Mouse (Mus musculus): ENCODE measurements around the gene Atp1b3. TPM values are rescaled to one million over a fixed set of nuclear protein-coding genes. Genes with fewer than 3 reads are reported as not detected.
"Not testable (repeated sequence)": the region's sequence is repeated elsewhere in the genome, so short reads cannot be mapped to it uniquely, and the experiment has no call there.

Atp1b3 gene
- total RNA-seq (2022), result 10 to 100 TPM; 49.7 to 54.4 (median 53.0) TPM

DNA sequence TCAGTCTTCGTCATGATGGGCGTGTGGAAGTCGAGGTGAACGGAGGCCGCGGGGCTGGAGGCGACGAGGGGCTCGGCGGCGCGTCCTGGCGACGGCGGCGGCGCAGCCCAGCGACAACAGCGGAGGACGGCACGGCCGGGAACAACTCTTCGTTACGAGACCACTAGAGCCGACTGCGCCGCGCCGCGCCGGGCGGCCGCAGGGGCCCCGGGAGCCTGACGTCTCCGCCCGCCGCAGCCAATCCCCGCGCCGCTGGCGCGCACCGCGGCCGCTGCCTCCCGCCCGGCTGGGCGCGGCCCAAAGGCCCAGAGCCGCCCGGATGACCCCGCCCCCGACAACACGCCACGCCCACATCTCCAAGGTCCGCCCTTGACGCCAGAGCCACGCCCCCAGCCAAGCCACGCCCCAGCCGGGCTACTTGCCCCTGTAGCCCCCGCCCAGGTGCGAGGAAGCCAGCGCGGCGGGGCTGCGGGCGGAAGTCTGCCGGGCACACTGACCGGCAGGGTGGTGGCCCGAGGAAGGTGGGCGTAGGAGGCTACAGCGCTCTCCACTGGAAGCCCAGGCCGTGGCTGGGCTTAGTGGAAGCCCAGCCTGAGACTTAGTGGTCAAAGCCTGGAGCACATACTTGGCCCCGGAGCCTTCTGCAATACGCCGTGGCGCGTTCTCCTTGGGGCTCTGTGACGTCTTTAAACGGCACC lies at the start of gene Atp1b3:
Atp1b3 (minus strand) TSS at position 302 of the 698 bp plus-strand sequence.
- DNase-seq (ENCODE audit: low spot score), result peak; percentile 99

DNA sequence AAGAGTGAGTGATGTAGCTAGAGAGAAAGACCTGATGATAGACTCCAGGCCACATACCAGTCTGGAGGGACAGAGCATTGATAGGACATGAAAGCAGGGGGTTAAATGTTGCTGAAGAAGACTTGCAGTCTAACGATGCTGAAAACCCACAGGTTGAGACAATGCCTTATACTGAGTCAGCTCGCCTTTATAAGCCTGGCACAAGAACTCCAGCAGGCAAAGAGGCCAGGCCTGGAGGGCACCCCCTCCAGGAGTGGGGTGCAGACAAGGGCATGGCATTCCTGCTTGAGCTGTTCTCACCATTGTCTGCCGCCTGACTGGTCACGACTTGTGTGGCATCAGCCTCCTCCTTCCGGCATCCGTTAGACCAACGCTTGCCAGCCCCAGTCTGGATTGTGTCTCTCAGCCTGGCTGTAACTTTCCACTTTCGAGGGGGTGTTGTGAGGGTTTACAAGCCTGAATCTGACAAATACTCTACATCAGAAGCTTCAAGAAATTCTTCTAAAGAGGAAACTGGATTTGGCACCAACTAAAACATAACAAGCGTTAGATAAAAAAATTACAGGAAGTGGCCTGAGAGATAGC lies 48.7 kb upstream of the Atp1b3 start:
- DNase-seq (ENCODE audit: low spot score), result no peak

DNA sequence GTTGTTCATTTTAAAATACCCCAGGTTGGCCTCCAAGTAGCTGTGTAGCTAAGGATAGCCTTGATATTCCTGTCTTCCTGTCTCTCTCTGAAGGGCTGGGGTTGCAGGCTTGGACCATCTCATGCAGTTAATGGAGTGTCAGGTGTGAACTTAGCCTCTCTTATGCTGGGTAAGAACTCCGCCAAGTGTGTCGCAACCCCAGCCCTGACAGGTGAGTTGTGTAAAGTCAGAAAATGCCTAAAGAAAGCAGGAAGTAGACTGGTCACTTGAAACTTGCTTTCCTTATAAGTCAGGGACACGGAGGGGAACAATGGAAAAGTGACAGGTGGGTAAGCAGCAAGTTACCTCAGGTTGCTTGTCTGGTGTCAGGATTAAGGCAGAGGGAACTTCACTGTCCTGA lies 40.1 kb upstream of the Atp1b3 start:
- no peak for DNase-seq (ENCODE audit: low spot score)

DNA sequence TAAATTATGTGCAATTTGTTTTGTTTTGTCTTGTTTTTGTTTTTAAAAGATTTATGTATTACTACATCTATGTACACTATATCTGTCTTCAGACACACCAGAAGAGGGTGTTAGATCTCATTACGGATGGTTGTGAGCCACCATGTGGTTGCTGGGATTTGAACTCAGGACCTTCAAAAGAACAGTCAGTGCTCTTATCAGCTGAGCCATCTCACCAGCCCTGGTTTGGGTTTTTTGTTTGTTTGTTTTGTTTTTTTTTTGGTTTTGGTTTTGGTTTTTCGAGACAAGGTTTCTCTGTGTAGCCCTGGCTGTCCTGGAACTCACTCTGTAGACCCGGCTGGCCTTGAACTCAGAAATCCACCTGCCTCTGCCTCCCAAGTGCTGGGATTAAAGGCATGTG lies 35.7 kb upstream of the Atp1b3 start:
- DNase-seq (ENCODE audit: low spot score), result not testable (repeated sequence)

DNA sequence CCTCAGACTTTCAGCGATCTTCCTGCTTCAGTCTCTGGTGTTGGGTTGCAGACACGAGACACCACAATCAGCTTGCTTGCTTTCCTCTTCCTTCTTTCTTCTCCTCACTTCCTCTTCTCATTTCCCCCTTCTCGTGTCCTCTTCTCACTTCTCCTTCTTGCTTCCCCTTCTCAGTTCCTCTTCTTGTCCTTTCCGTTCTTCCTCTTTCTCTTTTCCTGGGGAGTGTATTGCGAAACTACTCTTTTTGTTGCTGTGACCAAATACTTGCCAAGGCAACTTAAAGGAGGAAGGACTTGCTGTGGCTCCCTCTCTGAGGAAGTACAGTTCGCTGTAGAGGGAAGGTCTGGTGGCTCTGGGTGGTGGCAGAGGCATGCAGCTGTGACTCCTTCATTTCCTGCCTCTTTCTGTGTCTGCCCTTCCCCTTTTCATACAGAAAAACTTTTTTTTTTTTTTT lies 35.2 kb upstream of the Atp1b3 start:
- no peak for DNase-seq (ENCODE audit: low spot score)

DNA sequence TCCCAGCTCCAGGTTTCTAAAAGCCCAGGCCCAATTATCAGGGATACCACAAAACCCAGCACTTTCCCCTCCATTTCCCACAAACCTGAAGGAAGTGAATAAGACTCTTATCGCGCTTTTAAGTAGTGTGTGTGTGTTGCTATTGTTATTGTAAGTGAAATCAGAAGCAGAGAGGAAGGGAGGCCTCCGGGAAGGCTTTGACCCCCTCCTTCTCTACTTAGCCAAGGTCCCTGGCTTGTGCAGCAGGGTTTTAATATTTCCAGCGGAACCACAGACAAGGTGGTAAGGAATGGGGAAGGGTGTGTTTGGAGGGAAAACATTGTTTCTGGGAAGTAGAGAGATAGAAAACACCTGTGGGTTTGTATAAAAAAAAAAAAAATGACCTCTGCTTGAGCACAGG lies 34.4 kb upstream of the Atp1b3 start:
- no peak for DNase-seq (ENCODE audit: low spot score)

DNA sequence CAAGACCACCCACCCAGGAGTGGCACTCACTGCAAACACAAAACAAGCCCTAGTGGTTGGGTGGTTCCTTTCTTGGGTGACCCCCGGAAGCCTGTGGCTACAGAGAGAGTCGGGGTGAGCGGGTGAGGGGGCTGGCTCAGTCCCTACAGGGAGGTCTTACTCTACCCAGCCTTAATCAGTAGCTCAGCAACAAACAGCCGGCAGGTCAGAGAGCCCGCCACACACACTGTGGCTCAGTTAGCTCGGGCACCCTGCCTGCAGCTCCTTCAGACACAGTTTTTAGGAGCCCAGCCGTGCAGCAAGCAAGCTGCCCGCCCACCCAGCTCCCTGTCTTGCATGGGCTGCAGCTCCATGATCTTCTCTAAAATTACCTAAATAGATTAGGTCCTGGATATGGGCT lies 33.9 kb upstream of the Atp1b3 start:
- DNase-seq (ENCODE audit: low spot score), result no peak

DNA sequence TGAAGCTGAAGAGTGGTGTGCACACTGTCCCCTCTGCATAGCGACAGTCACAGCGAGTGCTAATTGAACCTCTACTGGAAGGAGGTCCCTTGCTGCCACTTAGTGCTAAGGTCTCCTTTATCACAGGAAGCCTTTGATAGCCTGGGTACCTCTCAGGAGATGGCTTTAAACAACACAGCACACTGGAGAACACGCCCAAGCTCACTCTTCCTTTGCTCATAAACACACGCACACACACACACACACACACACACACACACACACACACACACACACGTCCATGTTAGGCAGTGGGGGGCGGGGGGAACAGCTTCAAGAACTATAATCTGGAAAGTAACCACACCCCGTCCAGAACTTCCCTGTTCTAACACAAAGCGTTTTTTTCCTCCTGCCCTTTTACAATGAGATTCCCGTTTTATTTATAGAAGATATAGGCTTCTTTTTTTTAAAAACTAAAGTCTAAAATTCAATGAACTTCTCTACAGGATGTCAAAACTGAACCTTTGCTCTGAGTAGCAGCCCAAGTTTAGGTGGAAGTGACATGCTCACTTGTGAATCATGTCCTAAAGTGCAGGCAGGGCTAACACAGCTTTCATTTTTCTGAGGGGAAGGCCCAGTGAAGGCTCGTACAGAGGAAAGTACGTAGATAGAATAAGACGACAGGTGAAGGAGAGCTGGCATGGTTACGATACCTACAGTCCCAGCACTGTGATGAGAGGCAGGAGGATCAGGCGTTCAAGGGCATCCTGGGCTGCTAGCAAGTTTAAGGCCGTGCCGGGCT lies 30.9 kb upstream of the Atp1b3 start:
- no peak for DNase-seq (ENCODE audit: low spot score)

DNA sequence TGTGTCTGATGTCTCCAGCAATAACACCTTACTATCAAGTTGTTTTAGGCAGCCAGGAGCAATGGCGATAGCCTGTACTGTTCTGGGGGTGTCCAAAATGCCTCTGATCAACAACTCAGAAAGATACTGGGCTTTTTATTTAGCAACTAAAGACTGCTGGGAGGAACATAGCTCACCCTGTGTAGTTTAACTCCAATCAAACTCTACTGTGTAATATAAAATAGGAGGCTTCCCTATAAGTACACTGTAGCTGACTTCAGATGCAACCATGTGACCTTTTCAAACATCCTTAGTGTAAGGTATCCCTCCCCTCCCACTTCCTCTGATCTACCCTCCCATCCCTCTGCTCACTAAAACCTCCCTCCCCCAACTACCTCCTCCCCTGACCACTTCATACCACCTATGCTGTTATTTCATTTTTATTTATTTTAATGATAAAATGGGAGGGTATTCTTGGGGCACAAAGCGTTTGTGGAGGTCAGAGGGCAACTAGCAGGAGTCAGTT lies 29.5 kb upstream of the Atp1b3 start:
- DNase-seq (ENCODE audit: low spot score), result no peak

DNA sequence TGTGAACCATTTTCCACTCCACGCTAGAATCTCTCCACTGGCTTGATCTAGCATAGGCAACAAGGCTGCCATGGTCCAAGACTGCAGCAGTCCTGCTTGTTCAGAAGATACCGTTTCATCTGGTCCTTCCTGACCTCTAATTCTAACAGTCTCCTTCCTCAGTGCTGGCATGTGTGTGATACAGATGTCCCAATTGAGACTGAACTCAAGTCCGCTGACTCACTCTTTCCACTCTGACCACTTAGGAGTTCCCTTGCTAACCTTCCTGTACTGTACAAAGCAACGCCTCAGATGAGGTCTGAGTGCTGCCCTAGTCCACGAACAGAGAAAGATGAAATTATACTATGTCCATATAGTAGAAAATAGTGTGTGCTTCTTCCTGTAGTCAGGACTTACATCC lies 28.9 kb upstream of the Atp1b3 start:
- no peak for DNase-seq (ENCODE audit: low spot score)

DNA sequence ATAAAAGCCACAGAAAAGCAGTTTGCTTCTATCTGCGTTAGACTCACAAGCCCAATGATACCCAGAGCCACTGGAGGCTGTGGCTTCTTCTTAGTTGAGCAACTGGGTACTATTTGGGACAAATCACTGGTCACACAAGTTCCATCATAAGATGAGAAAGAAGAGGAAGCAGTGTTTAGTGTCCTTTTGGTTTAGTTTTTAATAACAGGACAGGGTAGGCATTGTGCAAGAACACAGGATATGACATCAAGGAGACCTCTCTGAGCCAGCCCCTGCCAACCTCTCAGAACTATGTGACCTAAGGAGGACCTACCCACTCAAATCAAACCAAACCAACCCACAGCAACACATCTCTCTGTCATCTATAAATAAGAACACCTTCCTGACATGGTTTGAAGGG lies 27.7 kb upstream of the Atp1b3 start:
- peak; percentile 26 for DNase-seq (ENCODE audit: low spot score)

DNA sequence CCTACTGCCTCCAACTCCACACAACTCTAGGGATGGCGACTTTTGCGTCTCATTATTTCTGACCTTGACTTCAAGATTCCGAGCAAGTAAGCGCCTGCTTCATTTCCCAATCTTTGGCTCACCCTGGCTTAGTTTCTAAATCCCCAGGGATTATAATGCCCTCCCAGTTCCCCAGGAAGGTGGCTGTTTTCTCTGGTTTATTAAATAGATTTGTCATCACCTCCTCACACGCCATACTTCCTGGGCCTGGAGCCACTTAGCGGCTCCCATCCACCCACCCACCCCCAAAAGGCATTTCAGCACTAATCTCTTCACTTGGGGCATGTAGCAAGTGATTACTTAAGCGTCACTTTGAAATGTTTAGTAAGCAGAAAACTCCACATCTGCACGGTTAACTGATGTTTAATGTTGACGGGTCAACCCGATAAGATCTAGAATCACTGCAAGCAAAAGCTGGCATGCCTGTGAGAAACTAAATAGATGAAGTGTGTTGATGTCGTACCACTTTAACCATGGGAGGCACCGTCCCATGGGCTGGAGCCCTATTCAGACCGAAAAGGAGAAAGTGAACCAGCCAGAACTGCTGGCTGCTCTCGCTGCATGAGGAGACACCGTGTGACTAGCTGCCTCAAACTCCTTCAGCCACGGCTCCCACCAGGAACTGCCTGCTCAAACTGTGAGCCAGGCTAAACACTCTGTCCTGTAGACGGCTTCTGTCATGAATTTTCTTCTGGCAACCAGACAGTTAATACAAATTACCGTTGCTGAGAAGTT lies 19.7 kb upstream of the Atp1b3 start:
- no peak for DNase-seq (ENCODE audit: low spot score)

DNA sequence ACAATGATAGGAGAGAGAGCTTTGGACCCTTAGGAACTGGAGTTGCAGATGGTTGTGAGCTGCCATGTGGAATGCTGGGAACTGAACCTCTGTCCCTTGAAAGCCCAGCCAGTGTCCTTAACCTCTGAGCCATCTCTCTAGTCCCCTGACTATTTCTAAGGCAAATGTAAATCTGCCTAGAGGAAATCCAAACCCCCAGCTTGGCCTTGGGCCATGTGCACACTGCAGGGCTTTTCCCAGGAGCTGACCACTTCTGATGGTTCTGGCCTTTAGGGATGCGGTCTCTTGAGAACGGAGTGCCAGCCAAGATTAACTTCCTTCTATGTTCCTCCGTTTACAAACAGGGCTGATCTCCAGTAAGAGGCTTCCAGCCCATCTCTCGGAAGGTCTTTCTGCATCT lies 18.5 kb upstream of the Atp1b3 start:
- no peak for DNase-seq (ENCODE audit: low spot score)

DNA sequence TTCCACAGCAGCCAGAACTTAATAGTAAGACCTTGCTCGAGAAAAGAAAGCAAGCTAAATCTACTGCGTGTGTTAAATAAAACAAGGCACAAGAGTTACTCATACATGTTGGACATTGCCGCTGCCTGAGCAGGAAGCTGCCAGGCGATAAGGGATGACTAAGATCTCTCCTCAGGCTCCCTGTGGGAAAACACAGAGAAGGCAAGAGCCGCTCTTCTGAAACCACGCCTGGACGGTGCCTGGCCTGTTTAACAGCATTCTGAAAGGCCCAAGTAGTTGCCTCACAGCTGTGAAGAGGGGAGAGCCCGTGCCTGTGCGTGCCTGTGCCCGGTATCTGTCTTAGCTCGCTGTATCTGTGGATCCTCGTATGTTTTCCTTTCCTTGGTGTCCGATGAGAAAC lies 17.2 kb upstream of the Atp1b3 start:
- peak; percentile 56 for DNase-seq (ENCODE audit: low spot score)

DNA sequence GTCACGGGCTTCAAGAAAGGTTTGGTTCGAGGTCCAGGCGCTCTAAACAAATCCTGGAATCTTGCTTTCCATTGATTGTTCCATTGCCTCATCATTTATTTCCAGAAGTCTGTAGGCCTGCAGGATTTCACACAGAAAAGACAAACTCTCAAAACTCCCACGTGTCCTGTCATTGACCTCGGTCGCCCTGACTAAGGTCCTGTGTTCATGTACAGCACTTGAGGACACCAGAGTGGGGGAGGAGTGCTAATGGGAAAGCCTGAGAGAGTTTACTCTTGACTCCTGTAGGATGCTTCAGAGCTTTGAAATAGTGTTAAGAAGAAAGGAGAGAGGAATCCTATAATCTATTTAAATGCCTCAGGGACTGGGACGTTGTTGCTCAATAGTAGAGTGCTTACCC lies 15.3 kb upstream of the Atp1b3 start:
- no peak for DNase-seq (ENCODE audit: low spot score)

DNA sequence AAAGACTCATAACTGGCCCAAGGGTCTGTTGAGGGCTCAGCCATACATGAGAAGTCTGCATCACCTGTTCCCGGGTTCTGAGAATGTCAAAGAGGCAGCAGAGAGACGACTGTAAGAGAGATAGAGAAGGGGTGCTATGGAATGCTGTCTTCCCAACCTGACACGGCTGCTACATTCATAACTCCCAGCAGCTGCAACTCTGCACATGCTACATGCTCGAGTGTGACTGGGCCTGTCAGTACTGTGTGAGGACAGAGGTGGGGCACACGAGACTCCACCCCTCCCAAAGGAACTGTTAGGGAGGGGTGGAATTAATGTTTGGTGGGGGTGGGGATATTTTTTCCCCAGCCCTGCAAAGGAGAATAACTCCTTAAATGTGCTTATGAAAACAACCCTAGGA lies 14.5 kb upstream of the Atp1b3 start:
- no peak for DNase-seq (ENCODE audit: low spot score)

DNA sequence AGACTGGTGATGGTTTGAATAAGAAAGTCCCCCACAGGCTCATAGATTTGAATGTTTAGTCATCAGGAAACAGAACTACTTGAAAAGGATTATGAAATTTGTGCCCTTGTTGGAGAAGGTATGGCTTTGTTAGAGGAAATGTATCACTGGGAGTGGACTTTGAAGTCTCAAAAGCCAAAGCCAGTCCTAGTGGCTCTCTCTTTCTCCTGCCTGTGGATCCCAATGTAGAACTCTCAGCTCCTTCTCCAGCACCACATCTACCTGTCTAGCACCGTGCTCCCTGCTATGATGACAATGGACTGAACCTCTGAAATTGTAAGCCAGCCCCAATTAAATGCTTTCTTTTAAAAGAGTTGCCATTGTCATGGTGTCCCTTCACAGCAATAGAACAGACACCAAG lies 12.9 kb upstream of the Atp1b3 start:
- no peak for DNase-seq (ENCODE audit: low spot score)

DNA sequence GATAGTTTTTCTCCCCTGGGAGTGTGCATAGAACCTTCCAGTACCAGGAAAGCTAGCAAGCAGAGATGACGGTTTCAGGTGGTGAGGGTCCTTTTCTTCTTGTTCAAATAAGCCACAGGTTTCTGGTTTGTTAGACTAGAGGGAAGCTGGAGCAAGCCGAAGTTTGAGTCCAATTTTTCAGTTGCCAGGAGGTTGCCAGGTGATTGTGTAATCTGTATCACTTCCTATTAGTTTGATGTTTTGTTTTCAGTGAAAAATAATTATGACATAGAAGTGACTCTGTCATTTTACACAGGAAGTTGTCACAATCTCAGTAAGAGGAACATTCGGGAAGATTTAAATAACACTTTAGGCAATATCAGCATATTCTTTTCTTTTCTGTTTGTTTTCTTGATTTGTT lies 11.6 kb upstream of the Atp1b3 start:
- DNase-seq (ENCODE audit: low spot score), result no peak

DNA sequence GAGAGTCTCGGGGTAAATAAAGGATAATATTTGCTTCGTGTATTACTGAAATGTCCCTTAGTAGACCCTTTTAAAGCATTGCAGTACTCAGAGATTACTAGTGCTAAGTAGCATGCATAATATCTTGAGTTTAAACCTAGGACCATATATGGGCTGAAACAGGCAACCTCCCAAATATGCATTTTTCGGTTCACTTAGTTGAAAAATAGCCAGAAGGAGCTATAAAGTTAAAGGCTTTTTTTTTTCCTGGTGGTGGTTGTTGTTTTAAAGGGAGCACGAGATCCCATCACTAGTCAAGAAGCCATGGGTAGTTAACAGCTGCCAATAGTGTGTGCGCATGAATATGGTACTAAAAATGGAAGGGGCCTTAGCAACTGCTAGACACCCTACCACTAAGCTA lies 6.8 kb upstream of the Atp1b3 start:
- DNase-seq (ENCODE audit: low spot score), result no peak

DNA sequence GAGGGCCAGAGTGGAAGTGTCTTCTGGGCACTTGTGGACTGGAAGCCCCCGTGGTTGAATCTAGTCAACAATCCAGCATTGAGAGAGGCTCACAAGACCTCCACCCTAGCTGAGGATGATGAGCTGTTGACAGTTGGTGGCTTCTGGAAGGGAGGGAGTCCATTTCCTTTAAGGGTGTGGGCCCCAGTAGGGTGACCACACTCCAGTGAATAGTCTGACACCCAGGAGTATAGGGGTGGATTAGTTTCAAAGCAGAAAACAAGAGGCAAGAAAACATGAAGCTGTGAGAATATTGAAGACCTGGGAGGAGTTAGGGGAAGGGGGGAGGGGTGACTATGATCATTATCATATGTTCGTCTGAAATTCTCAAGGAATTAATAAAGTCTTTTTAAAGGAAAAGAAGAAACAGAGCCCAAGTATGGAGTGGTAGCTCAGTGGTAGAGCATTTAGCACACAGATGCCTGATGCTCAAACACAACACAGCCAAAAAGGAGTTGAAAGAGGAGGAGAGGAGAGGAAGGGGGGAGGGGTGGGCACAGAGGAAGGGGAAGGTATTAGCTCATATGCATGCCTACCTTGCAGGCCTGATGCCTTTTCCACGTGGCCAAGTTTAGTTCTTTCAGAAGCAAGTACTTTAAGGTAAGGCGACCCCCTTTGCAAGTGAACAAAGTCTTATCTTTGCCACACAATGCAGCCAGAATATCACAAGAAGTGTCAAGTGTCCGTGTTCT lies 5.6 kb upstream of the Atp1b3 start:
- DNase-seq (ENCODE audit: low spot score), result no peak

DNA sequence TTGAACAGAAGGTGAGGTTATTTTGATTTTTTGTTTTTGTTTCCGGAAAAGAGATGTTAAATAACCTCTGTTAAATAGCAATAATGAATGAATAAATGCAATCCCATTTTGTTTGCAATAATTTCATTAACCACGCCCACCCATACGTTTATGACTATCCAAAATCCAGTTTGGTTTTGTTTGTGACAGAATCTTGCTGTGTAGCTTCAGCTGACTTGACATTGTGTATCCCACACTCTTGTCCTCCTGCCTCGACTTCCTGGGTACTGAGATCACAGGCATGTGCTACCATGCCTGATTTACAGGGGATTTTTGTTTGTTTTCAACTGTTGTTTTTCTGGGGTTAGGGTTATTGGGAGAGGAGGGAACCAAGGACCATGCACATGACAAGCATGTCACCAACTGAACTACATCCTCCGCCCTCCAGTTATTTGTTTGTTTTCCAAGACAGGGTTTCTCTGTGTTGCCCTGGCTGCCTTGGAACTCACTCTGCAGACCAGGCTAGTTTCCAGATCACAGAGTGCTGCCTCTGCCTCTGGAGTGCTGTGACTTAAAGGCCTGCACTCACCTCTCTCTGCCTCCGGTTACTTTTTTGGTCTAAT lies 1.1 kb upstream of the Atp1b3 start:
- no peak for DNase-seq (ENCODE audit: low spot score)

Data from heart, adult 8-10 months (tissue).